Mouse (Mus musculus) heart, embryonic 12.5 days (tissue): ENCODE measurements around the gene Dpy19l3. TPM values are rescaled to one million over a fixed set of nuclear protein-coding genes. Genes with fewer than 3 reads are reported as not detected.

Experiments used
- ATAC-seq: fragments of 200-750 bp; cut with Nextera tagmentation; 2 replicates; pipeline ENCODE4 v1.8.0; 2017; ENCODE audit warnings: moderate TSS enrichment, moderate library complexity; ENCODE audit not compliant: insufficient number of reproducible peaks, low FRiP score
- H3K27ac ChIP-seq: fragments of 300-500 bp; sonication (generic); 2 replicates; pipeline ENCODE4 v1.5.1; 2016; ENCODE audit warnings: mild to moderate bottlenecking, moderate library complexity; ENCODE audit not compliant: poor library complexity, severe bottlenecking
- H3K27me3 ChIP-seq: fragments of 300-500 bp; sonication (generic); replicated peaks from 2 replicates; pipeline ENCODE4 v1.6.1; 2016; ENCODE audit warnings: mild to moderate bottlenecking, moderate library complexity
- H3K36me3 ChIP-seq: fragments of 300-500 bp; sonication (generic); 2 replicates; pipeline ENCODE4 v1.6.1; 2016; ENCODE audit warnings: mild to moderate bottlenecking, moderate library complexity
- H3K4me1 ChIP-seq: fragments of 300-500 bp; sonication (generic); replicated peaks from 2 replicates; pipeline ENCODE4 v1.6.1; 2016; ENCODE audit warnings: mild to moderate bottlenecking
- H3K4me2 ChIP-seq: fragments of 300-500 bp; sonication (generic); 2 replicates; pipeline ENCODE4 v1.6.1; 2016; ENCODE audit warnings: mild to moderate bottlenecking, moderate library complexity
- H3K4me3 ChIP-seq: fragments of 300-500 bp; sonication (generic); 2 replicates; pipeline ENCODE4 v1.5.1; 2016; ENCODE audit warnings: mild to moderate bottlenecking
- H3K9ac ChIP-seq: fragments of 300-500 bp; sonication (generic); 2 replicates; pipeline ENCODE4 v1.6.1; 2016; ENCODE audit warnings: mild to moderate bottlenecking, moderate library complexity
- H3K9me3 ChIP-seq: fragments of 300-500 bp; sonication (generic); replicated peaks from 2 replicates; pipeline ENCODE4 v1.6.1; 2016; ENCODE audit warnings: mild to moderate bottlenecking, moderate library complexity
- WGBS: fragments of 180-500 bp; shearing (Covaris S2); methylation state at CpG from one replicate; pipeline ENCODE4 v1.1.7; 2016; 5-methylcytosine and 5-hydroxymethylcytosine counted together
- polyA plus RNA-seq: library from polyadenylated mRNA; unstranded; fragments of >200 nt; fragmentation: Nextera tagmentation; extraction: Ambion mirVana; gene quantifications from 2 replicates; pipeline ENCODE4 v1.2.1, GENCODE M21; 2016

The Dpy19l3 gene
- polyA plus RNA-seq, result 12.2 and 14.2 TPM in 2 replicates

DNA sequence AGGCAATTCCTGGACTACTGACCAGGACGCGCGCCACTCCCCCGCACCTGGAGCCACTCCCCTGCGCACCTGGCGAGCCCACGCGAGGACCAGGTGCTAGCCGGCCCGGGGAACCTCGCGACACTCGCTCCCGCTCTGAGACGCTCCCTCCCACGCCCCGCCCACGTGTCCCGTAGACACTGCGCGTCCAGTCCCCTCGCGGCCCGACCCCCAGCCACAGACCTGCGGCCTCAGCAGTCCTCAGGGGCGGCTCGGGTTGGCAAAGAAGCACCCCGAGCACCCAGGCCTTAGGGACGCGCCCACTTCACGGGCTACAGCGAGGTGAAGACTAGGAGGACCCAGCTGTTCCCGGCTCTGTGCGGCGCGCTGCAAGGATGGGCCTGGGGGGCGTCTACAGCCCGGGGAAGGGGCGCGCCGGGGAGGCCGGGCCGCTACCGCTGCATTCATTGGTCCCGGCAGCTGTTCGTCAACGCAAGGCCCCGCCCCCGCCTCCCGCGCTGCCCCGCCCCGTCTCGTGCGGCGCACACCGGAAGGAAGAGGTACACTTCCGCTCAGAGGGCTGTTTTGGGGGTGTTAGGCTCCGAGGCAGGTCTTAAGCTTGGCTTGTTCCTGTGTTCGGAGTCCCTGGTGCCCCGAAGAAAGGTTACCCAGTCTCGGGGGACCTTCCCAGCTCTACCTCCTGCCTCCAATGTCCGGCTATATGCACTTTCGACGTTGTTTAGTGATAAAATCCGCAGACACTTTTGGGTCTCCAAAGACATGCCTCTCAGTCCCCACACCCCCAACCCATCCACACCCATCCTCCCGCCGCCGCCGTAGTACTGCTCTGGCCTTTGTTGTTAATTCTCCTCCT, at the start of gene Dpy19l3:
TSS of gene Dpy19l3 (minus strand) at position 422 of the 853 bp plus-strand sequence.
- H3K27me3 ChIP-seq, result no peaks in the 10 kb centered on the region
- H3K9ac ChIP-seq, result peak within 1 kb of the TSS; percentile 86
- ATAC-seq, result peak; percentile 97
- H3K27ac ChIP-seq, result peak within 1 kb of the TSS; percentile 16; the same call in 1 of the 2 replicates
- peaks cover 11% of the 10 kb centered on the region; the same call in 1 of the 2 replicates for H3K36me3 ChIP-seq
- peak within 1 kb of the TSS; percentile 74 for H3K4me3 ChIP-seq
- no peaks in the 10 kb centered on the region; the same call in 1 of the 2 replicates for H3K4me1 ChIP-seq
- peak within 1 kb of the TSS; percentile 99 for H3K4me2 ChIP-seq
- 0 out of 2 replicates have a peak, but pooled peaks cover 5% of the 10 kb centered on the region for H3K9me3 ChIP-seq
- WGBS, result under 1% methylated on average over 68 of the region's 70 CpGs

DNA sequence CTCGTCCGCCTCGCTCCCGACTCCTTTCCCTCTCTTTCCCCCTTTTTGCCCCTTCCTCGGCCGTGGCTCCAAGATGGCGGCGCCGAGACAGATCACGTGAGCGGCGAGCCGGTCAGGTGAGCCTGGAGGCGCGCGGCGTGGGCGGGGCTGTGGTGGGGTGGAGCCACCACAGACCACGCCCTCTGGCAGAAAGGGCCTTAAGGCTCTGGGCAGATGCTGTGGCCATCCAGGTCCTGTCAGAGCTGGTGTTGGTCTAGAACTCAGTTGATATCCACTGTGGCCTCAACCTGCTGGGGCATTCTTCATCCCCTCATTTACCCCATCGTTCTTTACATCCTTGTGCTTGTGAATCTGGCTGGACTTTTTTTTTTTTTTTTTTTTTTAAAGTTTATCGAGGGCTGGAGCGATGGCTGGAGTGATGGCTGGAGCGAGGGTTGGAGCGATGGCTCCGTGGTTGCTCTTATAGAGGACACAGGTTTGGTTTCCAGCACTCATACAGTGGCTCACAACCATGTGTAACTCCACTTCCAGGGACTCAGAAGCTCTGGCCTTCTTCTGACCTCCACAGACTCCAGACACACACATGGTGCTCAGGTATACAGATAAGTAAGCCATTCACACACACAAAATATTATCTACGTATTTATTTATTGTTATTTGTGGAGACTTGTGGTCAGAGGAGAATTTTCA, 48.8 kb upstream of the Dpy19l3 start, which contains the start of gene Zfp507:
TSS of gene Zfp507 (minus strand) at position 98 of the 690 bp plus-strand sequence.
- Histone ChIP-seq H3K4me2 (peak within 1 kb of the TSS; percentile 82), H3K27me3 (no peaks in the 10 kb centered on the region), H3K4me1 (peaks cover 5% of the 10 kb centered on the region), H3K4me3 (peak within 1 kb of the TSS; percentile 67), H3K27ac (peak within 1 kb of the TSS; percentile 80), H3K9me3 (no peaks in the 10 kb centered on the region), H3K36me3 (peaks cover 25% of the 10 kb centered on the region), H3K9ac (peak within 1 kb of the TSS; percentile 91)
- ATAC-seq, result peak; percentile 97
- WGBS, result 21% methylated on average over 26 of the region's 26 CpGs

DNA sequence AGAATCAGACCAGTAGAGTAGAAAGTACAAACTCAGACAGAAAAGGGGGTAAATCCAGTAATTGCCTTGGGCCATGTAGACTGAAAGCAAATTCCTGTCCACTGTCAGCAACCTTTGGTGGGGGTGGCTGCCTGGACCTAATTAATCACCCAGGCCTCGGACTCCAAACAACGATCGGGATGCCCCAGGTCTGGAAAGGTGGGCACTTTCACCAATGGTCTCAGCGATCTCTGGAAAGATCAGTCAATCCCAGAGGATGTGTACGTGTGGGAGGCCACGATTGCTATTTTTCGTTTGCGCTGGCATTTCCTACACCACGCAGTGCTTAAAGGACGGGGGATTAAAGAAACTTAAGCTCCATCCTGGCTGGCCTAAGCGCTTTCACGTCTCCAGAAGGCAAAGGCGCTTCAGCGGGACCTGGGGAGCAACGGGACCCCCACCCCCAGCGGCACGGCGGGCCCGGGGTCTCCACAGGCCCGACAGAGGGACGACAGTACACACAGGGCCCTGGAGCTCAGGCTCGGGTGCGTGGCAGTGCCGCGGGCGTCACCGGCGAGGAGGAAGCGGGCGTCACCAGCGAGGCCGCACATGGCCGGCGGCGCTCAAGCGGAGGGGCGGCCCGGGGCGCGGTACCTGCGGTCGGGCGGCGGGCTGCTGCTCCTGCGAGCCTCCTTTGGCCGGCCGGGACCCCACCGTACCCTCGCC, 48.1 kb upstream of the Dpy19l3 start:
- Histone ChIP-seq H3K36me3 (peaks cover 30% of the 10 kb centered on the region), H3K4me3 (peak overlapping the region; percentile 67), H3K4me1 (peaks cover 5% of the 10 kb centered on the region), H3K27ac (peak overlapping the region; percentile 80), H3K27me3 (no peaks in the 10 kb centered on the region), H3K9me3 (no peaks in the 10 kb centered on the region), H3K4me2 (peak overlapping the region; percentile 82), H3K9ac (peak overlapping the region; percentile 91)
- ATAC-seq, result peak; percentile 91
- WGBS, result under 1% methylated on average over 48 of the region's 49 CpGs

DNA sequence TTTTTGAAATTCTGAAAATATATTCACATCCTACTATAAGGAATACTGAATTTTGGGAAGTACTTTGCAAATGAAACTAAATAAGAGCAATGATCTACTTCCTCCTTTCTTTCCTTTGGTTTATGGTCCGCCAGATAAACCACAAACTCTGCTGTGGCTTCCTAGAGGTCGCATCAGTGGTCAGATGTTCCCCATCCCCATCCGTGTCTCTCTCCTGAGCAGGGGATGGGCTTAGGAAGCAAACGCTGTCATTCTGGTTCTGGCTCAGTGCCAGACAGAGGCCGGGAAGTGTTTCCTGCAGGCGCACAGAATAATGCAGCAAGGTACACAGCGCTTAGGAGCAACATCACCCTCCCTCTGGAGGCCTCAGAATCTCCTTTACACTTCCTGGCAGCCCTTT, 41.9 kb upstream of the Dpy19l3 start:
- Histone ChIP-seq H3K27me3 (no peaks in the 10 kb centered on the region), H3K4me1 (peaks cover 16% of the 10 kb centered on the region), H3K4me3 (no peak overlapping the region), H3K36me3 (peaks cover 77% of the 10 kb centered on the region), H3K27ac (no peak overlapping the region; the same call in 1 of the 2 replicates), H3K9ac (no peak overlapping the region), H3K4me2 (no peak overlapping the region), H3K9me3 (no peaks in the 10 kb centered on the region)
- WGBS, result 61% methylated on average over 7 of the region's 7 CpGs
- peak; percentile 64; the same call in 1 of the 2 replicates for ATAC-seq

DNA sequence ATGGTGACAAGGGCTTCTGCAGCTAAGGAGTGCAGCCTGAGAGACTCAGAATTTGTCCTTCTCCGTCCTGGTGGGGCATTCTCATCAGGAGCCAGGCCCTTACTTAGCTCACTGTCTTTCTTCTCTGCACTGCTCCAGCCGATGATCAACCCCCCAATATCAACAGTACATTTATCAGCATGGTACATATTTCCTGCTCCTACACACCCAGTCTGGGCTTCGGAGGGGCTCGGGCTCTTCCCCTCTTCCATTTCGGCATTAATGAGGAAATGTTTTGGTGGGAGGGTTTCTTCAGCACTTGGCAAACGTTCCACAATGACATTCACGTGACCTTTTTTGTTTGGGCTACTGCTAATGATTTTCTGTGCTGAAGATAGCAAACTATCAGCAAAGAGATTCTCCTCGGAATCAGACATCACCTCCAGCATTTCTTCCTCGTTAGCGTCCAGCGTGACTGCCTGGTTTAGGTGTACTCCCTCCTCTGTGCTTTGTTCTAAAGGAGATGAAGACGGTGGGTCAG, 40.0 kb upstream of the Dpy19l3 start:
- peak; percentile 37; the same call in 1 of the 2 replicates for ATAC-seq
- Histone ChIP-seq H3K27ac (no peak overlapping the region), H3K4me1 (peaks cover 14% of the 10 kb centered on the region), H3K9me3 (no peaks in the 10 kb centered on the region), H3K4me3 (no peak overlapping the region), H3K9ac (no peak overlapping the region), H3K27me3 (no peaks in the 10 kb centered on the region), H3K36me3 (peaks cover 80% of the 10 kb centered on the region), H3K4me2 (no peak overlapping the region)
- WGBS, result 64% methylated on average over 12 of the region's 12 CpGs

DNA sequence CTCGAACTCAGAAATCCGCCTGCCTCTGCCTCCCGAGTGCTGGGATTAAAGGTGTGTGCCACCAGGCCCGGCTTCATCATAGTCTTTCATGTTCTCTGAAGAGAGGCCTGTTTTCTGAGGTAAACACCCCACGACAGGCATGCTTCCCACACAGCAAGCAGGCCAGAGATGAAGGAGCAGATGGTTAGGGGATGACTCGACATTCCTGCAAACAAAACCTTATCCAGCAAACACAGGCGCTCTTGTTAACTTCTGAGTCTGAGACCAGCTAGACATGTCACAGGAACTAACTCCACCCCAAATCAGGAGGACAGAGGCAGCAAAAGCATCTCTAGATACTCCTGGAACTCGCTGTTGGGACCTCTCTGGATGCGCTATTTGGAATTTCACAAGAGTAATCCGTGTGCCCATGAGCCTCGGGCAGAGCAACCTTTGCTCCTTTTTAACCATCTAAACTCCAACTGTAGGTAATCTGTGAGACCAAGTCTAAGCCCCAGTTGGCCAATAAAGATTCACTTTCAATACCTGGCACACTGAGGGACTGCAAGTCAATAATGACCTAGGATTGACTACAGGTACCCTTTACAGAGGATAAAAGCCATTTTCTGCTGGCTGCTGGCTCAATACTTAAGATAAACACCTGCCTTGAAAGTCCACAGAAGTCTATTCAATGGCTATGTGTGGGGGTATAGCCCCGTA, 38.0 kb upstream of the Dpy19l3 start:
- peak; percentile 87 for ATAC-seq

DNA sequence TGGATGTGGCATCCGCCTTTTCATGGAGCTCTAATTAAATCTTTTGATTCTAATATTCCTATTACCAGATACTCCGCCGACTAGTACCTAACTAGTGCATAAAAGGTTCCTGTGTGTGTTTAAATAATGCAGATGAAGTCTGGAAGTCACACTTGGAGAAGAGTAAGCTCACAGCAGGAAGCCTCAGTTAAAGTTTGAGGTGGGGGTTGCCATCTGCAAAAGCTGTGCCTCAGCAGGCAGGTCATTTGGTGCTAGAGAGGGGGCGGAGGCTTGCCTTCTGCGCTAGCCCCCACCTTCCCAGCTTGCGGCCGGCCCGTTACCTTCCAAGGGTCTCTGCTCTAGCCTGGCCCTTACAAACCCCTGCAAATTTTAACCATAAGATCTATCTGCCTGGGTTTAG, 36.7 kb upstream of the Dpy19l3 start:
- Histone ChIP-seq H3K27me3 (no peaks in the 10 kb centered on the region), H3K9ac (no peak overlapping the region), H3K4me3 (no peak overlapping the region), H3K27ac (no peak overlapping the region), H3K36me3 (peaks cover 86% of the 10 kb centered on the region), H3K9me3 (no peaks in the 10 kb centered on the region), H3K4me1 (peaks cover 6% of the 10 kb centered on the region; the same call in 1 of the 2 replicates), H3K4me2 (no peak overlapping the region)
- 71% methylated on average over 8 of the region's 8 CpGs for WGBS
- ATAC-seq, result no peak

More for the DNA sequence above, 38.0 kb upstream of the Dpy19l3 start:
- H3K9ac ChIP-seq, result no peak overlapping the region
- H3K4me2 ChIP-seq, result no peak overlapping the region
- no peak overlapping the region for H3K27ac ChIP-seq
- no peaks in the 10 kb centered on the region for H3K9me3 ChIP-seq
- 75% methylated on average over 12 of the region's 12 CpGs for WGBS
- H3K4me3 ChIP-seq, result no peak overlapping the region
- no peaks in the 10 kb centered on the region for H3K27me3 ChIP-seq
- peaks cover 80% of the 10 kb centered on the region for H3K36me3 ChIP-seq
- peaks cover 14% of the 10 kb centered on the region for H3K4me1 ChIP-seq

DNA sequence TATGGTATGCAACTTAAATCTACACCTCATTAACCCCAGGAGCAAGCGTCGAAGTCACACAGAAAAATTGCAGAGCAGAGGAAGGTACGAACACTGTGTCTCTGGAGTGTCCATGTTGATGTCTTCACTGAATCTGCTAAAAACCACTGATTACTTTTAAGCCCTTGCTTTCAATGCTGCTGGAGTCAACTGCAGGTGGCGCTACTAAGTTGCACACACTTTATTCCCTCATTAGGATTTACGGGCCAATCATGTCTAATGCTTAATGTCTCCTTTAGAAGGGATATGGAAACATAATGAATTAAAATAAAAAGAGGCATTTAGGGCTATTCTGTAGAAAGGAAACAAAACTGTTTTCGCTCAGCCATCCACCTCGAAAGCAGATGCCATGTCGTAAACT, 35.9 kb upstream of the Dpy19l3 start:
- Histone ChIP-seq H3K9me3 (no peaks in the 10 kb centered on the region), H3K9ac (no peak overlapping the region), H3K4me2 (no peak overlapping the region), H3K4me3 (no peak overlapping the region), H3K27me3 (no peaks in the 10 kb centered on the region), H3K27ac (no peak overlapping the region), H3K36me3 (peaks cover 89% of the 10 kb centered on the region), H3K4me1 (peaks cover 6% of the 10 kb centered on the region; the same call in 1 of the 2 replicates)
- 87% methylated on average over 8 of the region's 8 CpGs for WGBS
- no peak for ATAC-seq

DNA sequence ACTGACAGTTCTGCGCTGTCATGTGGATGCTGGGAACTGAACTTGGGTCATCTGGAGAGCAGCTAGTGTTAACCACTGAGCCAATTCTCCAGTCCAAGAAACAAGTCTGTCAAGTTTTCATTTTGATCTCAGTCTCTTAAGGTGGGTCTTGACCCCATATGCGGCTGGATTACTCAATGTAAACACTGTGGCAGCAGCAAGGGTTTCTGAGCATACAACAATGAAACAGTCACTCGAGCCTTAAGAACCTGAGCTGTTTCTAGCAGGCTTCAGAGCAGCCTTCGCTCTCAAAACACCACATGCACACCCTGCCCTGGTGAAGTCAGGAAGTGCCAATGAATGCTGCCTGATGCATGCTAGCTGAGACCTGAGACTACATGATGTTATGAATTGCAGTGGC, 31.3 kb upstream of the Dpy19l3 start:
- Histone ChIP-seq H3K27ac (no peak overlapping the region), H3K4me3 (no peak overlapping the region), H3K36me3 (peaks cover 82% of the 10 kb centered on the region), H3K4me1 (no peaks in the 10 kb centered on the region), H3K9ac (no peak overlapping the region), H3K27me3 (no peaks in the 10 kb centered on the region), H3K4me2 (no peak overlapping the region), H3K9me3 (no peaks in the 10 kb centered on the region)
- no peak for ATAC-seq
- WGBS, result 88% methylated on average over 4 of the region's 4 CpGs

DNA sequence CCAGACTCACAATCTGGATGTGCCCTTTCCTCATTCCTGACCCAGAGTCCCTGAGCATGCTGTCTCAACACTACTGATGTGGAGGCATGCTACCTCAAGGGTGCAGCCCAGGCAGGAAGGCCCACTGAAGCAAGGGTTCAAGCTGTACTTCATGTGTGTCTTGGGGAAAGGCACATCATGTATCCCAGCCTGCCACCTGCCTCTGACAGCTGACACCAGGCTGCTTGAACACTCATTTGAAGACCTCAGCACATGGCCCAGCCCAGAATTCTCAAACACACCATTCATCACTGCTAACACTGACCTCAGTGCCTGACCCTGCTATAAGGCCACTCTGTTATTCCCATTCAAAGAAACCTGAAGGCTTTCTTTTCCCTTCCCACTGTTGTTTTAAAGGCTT, 28.0 kb upstream of the Dpy19l3 start:
- Histone ChIP-seq H3K9ac (no peak overlapping the region), H3K36me3 (peaks cover 83% of the 10 kb centered on the region), H3K4me3 (no peak overlapping the region), H3K4me2 (no peak overlapping the region), H3K27ac (no peak overlapping the region), H3K27me3 (no peaks in the 10 kb centered on the region), H3K4me1 (no peaks in the 10 kb centered on the region), H3K9me3 (no peaks in the 10 kb centered on the region)
- ATAC-seq, result no peak
